Mouse (Mus musculus) splenic B cell, adult 2 months (primary cell): ENCODE measurements around the gene Tut1.

Experiments used
- DNase-seq: peaks from one replicate; pipeline ENCODE4 v3.0.0-alpha.2; 2011; ENCODE audit warnings: low read depth, low spot score
- H3K27me3 ChIP-seq: 2 replicates; pipeline ENCODE4 v1.6.1; 2012; ENCODE audit warnings: mild to moderate bottlenecking, low read length, moderate library complexity, mixed read lengths; ENCODE audit not compliant: control insufficient read depth, poor library complexity, insufficient read depth, severe bottlenecking
- H3K36me3 ChIP-seq: 2 replicates; pipeline ENCODE4 v1.6.1; 2012; ENCODE audit warnings: mild to moderate bottlenecking, low read length, moderate library complexity, mixed read lengths; ENCODE audit not compliant: control insufficient read depth, poor library complexity, insufficient read depth, severe bottlenecking

The Tut1 gene

DNA sequence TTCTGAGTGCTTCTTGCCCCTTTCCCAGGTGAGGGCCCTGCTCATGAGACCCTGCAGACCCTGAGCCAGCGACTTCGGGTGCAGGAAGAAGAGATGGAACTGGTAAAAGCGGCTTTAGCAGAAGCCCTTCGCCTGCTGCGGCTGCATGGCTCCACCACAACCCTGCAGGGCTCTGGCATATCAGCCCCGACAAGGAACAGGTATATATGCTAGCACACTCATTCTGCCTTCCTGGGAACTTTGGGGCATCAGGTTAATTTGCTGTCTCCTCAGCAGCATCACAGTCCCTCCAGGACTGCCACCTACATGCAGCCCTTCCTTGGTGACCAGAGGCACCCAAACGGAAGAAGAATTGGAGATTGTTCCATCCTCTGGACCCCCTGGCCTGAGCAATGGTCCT lies 22.9 kb upstream of the Tut1 start:
- Histone ChIP-seq H3K36me3 (peaks cover 12% of the 10 kb centered on the region), H3K27me3 (no peaks in the 10 kb centered on the region)
- no peak for DNase-seq

DNA sequence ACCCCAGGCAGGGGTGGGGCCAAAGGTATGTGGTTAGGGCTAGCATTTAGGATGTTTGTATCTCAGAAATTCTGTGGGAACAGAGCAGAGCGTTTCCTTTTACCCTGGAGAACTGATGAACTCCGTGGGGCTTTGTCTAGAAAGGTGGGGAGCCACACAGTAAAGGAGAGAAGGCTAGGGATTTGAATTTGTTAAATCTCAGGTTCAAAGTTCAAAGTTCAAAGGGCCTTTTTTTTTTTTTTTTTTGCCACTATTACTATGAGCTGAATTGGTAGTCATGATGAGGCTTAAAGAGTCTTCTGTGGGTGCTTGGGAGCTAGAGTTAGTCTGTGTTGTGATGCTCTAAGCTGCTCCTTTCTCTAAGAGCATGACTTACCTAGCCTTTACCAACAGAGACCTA lies 16.9 kb upstream of the Tut1 start:
- H3K36me3 ChIP-seq = peaks cover 13% of the 10 kb centered on the region
- no peaks in the 10 kb centered on the region for H3K27me3 ChIP-seq
- DNase-seq = no peak

DNA sequence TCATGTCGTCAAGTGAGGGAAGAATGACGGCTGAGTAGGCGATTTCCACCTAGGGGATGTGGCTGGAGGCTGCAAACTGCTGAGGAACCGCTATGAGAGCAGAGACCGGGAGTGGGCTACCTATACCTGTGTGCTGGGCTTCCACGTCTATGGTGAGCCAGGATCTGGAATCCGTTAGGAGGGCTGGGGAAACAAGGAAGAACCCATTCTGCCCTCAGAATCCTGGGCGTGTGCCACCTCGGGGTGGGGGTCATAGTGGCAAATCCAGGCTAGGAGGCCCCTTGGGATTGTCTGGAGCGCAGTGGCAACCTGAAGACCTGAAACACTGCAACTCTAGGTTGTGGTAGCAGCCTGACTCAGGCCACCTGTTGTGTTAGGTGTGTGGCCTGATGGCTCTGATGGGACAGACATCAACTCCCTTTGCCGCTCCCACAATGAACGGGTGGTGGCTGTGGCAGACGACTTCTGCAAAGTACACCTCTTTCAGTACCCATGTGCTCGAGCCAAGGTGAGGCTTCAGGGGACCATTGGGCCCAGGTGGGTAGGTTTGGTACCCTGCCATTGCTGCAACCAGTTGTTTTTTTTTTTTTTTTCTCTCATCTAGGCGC lies 13.0 kb upstream of the Tut1 start:
- Histone ChIP-seq H3K27me3 (no peaks in the 10 kb centered on the region), H3K36me3 (peaks cover 9% of the 10 kb centered on the region)
- no peak for DNase-seq

DNA sequence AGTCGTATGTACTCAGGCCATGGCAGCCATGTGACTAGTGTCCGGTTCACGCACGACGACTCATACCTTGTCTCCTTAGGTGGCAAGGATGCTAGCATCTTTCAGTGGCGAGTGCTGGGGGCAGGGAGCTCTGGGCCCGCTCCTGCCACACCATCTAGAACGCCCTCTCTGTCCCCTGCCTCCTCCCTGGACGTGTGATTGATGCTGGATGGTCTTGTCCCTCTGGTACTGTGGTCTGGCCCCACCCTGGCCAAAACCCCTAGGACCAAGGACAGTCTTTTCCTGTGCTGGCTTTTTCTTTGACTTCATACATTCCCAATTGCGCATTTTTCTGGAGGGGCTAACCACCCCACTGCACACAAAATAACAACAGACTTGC lies 12.5 kb upstream of the Tut1 start:
- peaks cover 9% of the 10 kb centered on the region for H3K36me3 ChIP-seq
- H3K27me3 ChIP-seq = no peaks in the 10 kb centered on the region
- DNase-seq = no peak

DNA sequence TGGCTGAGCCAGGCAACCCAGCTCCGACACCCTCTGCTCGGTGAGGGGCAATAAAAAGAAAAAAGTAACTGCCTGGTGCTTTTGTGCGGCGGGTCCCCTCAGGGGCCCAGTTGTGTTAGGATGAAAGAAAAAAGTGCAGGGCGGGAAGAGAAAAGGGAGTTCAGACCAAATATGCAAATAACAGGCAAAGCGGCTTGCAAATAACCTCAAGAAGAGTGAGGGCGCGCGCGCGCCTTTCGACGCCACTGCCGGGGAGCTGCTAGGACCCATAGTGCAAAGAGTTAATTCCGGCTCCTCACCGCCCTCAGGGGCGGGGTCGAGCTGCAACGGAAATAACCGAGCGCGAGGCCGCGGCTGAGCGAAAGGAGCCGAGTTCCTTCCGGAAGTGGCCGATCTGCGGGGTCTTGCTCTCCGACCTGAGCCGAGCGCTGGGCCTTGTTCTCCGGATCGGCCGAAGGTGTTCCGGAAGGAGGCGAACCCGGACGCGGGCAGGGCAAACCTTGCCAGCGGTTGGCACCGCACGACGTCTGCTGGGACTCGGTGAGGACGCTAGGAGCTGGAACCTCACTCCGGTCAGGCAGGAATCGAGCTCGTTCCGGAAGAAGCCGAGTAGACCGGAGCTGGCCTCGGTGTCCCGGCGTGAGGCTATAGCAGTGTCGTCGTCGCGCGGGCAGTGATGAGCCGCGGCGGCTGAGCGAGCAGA lies 12.0 kb upstream of the Tut1 start, which contains the start of gene Mta2:
Gene Mta2, plus strand, starts transcription at position 361 of the 703 bp plus-strand sequence.
- DNase-seq = peak; percentile 98
- Histone ChIP-seq H3K27me3 (no peaks in the 10 kb centered on the region), H3K36me3 (peaks cover 9% of the 10 kb centered on the region)

DNA sequence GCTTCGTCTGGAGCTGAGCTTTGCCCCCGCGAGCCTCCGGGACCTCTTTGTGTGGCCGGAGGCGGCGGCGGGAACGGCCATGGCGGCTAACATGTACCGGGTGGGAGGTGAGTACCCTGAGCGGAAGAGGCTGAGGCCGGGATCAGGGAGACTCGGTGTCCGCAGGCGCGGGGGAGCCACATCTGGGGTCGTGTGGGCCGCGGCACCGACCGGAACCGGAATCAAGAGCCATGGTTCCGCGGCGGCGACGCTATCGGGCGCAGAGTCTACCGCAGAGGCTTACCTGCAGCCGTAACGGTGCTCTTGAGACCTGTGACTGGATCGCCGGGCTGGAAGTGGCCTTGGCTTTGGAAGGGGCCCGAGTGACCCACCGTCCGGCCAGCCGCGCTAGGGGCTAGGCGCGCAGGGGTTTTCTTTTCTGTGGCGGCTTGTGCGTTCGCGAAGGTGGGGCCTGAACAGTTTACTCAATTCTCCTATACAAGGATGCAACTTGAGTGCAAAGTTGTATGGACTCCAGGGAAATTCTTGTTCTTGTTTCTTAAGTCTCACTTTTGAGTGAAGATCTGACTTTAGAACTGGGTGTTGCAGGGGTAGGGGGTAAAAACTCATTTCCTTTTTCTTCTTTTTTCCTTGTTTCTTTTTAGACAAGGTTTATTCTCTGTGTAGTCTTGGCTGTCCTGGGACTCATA lies 11.2 kb upstream of the Tut1 start:
- DNase-seq = peak; percentile 68
- Histone ChIP-seq H3K27me3 (no peaks in the 10 kb centered on the region), H3K36me3 (peaks cover 12% of the 10 kb centered on the region)

DNA sequence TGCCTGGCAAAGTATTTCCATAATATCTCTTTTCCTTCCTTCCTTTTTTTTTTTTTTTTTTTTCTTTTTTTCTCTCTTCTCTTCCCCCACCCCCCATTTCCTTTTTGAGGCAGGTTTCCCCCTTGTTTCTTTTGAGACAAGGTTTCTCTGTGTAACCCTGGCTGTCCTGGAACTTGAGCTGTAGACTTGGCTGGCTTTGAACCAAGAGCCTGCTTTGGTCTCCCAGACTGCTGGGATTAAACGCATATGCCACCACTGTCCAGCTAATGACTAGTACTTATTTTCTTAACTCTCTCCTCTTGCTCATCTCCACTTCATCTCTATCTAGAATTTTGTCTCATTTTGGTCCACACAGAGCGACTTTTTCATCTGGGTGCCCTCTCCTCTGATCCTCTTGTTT lies 10.6 kb upstream of the Tut1 start:
- H3K36me3 ChIP-seq = peaks cover 18% of the 10 kb centered on the region
- no peaks in the 10 kb centered on the region for H3K27me3 ChIP-seq
- DNase-seq = no peak

DNA sequence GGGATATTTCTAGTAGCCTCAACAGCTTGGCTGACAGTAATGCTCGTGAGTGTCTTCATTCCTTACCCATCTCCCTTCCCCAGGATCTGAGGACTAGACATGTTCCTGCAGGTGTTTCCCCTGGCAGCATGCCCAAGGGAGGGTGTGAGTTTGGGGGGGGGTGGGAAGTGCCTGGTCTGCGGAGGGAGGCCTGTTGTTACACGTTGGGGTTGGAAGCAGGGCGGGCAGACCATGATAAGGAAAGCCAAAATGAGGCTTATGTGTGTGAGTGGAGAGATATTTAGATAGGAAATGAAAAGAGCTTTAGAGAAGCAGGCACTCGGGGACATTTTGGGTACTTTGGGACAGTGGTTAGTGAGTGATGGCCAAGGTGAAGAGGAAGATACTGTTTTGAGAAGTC lies 9.6 kb upstream of the Tut1 start:
- Histone ChIP-seq H3K36me3 (peaks cover 19% of the 10 kb centered on the region), H3K27me3 (no peaks in the 10 kb centered on the region)
- DNase-seq = no peak

DNA sequence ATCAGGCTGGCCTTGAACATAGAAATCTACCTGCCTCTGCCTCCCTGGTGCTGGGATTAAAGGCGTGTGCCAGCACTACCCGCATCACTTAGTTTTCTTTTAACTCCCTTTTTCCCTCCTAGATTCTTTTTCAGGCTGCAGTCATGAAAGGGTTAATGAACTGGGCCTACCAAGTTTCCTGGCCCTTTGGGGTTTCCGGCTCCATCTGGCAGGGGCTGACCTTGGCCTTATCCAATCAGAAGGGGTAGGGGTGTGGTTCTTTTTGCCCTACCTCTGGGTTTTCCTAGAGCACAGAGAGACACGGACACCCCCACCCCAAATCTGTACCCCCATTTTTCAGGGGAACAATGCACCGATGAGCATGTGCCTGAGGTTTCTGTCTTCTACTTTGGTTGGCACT lies 8.9 kb upstream of the Tut1 start:
- H3K27me3 ChIP-seq = no peaks in the 10 kb centered on the region
- H3K36me3 ChIP-seq = peaks cover 19% of the 10 kb centered on the region
- peak; percentile 48 for DNase-seq

DNA sequence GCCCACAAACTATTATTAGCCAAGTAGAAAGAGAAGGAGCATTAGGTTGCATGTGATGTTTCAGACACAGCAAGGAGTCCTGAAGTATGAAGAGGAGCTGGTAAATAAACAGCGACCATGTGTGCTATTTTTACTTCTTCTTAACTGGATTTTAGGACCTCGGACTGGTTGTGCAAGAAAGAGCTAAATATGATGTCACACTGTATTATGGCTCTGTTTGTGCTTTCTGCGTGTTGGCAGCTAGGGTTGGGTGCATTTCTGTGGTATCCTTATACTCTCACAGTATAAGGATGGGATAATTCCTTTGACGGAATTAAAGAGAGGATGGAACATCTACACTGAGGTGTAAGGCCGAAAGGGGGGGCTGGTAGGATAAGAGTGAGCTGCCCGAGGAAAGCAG lies 8.4 kb upstream of the Tut1 start:
- no peaks in the 10 kb centered on the region for H3K27me3 ChIP-seq

DNA sequence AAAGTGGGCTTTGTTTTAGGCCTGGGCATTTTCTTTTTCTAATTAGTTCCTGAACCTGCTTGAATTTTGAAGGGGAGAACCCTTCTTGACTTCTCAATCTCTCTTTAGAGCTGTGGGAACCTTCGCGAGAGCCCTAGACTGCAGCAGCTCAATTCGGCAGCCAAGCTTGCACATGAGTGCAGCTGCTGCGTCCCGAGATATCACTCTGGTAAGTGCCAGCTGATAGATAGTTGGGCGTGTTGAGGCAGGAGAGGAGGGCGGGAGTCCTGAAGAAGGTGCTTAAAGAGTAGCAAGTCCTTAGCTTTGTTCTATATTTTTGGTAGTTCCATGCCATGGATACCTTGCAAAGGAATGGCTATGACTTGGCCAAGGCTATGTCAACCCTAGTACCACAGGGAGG lies 6.7 kb upstream of the Tut1 start:
- Histone ChIP-seq H3K27me3 (no peaks in the 10 kb centered on the region), H3K36me3 (peaks cover 32% of the 10 kb centered on the region)
- no peak for DNase-seq

More for the DNA sequence above, 8.4 kb upstream of the Tut1 start:
- DNase-seq = no peak
- peaks cover 19% of the 10 kb centered on the region for H3K36me3 ChIP-seq

DNA sequence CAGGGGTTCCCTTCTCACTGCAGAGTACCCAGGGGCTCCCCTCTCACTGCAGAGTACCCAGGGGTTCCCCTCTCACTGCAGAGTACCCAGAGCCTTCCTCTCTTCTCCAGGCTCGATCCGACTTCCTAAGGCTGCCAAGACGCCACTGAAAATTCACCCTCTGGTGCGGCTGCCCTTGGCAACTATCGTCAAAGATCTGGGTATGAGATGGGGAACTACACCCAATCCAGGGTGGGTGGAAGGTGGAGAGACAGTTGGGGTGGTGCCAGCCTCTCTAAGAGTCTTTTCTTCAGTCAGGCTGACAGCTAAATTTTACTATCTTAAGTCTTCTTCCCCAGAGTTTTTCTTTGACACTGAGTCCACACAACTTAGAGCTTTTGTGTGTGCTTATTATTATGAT lies 3.5 kb upstream of the Tut1 start:
- no peaks in the 10 kb centered on the region for H3K27me3 ChIP-seq
- no peak for DNase-seq
- H3K36me3 ChIP-seq = peaks cover 28% of the 10 kb centered on the region

DNA sequence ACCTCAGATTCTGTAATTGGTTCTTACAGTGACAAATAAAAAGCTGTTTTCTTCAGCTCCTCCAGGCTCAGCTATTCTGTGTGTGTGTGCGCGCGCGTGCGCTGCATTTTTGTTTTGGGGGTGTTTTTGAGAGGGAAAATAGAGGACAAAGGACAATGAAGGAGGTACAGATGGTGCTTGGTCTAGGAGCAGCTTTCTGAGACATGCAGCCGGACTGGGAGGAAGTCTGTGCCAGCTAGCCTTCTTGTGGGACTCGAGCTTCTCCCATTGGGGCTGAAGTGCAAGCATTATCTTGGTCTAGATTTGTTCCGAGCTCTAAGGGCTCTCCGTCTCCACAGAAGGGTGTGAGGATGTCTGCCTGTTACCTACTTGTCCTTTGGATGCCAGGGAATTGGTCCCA lies 1.4 kb upstream of the Tut1 start:
- H3K36me3 ChIP-seq = peaks cover 25% of the 10 kb centered on the region
- no peak for DNase-seq
- no peaks in the 10 kb centered on the region for H3K27me3 ChIP-seq

DNA sequence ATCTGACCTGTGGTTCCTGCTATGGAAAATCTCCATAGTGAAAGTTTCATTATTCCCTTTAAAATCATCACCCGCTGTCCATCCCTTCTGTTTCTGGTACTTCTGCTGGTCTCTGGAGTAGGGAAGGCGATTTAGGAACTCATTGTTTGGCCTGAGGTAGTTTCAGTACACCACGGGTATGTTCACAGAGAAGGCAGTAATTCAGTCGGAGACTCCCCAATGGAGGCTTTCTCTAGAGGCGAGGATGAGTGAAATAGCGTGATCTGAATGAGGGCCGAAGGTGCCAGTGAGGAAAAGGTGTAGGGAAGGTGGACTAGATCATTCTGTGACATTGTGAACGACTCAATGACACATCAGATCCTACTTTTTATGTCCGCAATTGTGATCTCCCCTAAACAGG lies 524 bp downstream of the Tut1 start:
- Histone ChIP-seq H3K36me3 (peaks cover 22% of the 10 kb centered on the region), H3K27me3 (no peaks in the 10 kb centered on the region)
- peak; percentile 19 for DNase-seq

DNA sequence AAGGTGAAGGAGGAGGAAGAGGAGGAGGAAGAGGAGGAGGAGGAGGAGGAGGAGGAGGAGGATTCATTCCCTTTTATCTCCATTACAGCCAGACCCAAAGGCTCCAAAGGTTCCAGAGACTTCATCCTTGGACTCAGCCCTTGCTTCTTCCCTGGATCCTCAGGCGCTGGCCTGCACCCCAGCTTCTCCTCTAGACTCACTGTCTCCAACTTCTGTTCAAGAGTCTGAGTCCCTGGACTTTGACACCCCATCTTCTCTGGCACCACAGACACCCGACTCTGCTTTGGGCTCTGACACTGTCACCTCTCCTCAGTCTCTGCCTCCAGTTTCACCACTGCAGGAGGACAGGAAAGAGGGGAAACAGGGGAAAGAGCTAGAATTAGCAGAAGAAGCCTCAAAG lies 8.6 kb downstream of the Tut1 start:
- Histone ChIP-seq H3K36me3 (peaks cover 16% of the 10 kb centered on the region), H3K27me3 (no peaks in the 10 kb centered on the region)
- no peak for DNase-seq
